Mouse (Mus musculus): ENCODE measurements around the gene Gm10282.

DNA sequence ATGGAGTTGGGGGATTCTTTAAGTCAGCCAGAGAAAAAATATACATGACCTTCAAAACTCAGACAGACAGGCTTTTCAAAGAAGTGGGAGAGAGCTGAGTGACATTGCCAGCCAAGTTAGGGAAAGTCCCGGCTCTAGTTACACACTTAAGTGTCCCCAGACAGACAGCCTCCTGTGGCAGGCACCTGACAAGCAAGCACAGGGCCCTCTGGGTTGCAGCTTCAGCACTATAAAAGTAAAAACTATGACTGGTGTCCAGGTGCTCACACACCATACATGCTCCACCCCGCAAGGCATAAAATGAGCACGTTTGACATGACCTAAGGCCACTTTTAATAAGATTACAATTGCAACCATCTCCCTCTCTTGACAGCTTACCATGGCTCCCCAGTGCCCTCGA lies 44.5 kb downstream of the Gm10282 start:
- TF ChIP-seq GATA1 (IDR thresholded peaks at IDR 0.05; ENCODE audit: borderline replicate concordance, low read length) (no peak), FLI1 (IDR thresholded peaks at IDR 0.05; ENCODE audit: low read length) (no peak)
